Mouse (Mus musculus) ES-E14 (cell line): ENCODE measurements around the gene Ppp2r3a.

Source experiments
- MAFK ChIP-seq: IDR thresholded peaks from 2 replicates; pipeline ENCODE4 v1.6.1; 2014; ENCODE audit warnings: mild to moderate bottlenecking, low read depth, low read length, inconsistent platforms; ENCODE audit not compliant: insufficient read depth
- ZNF384 ChIP-seq: IDR thresholded peaks from 2 replicates; pipeline ENCODE4 v1.6.1; 2012; ENCODE audit warnings: low read depth, low read length, inconsistent platforms

GRCm38 (mm10) chr9:101143635-101144034 is 108.0 kb downstream of the Ppp2r3a start:
- no peak for TF ChIP-seq MAFK
- no peak for TF ChIP-seq ZNF384
